Mouse (Mus musculus) megakaryocyte-erythroid progenitor cell, adult 5-6 weeks (primary cell): ENCODE data around the gene Uncx. TPM values are rescaled to one million over a fixed set of nuclear protein-coding genes. Genes with fewer than 3 reads are reported as not detected.

Source experiments
- ATAC-seq: replicated peaks from 2 replicates; pipeline ENCODE4 v1.8.0; 2016; ENCODE audit warnings: mild to moderate bottlenecking, inconsistent platforms; ENCODE audit not compliant: severe bottlenecking, poor library complexity, low FRiP score, low TSS enrichment
- total RNA-seq, 2 experiments: library from RNA; stranded (forward) in 1 of 2; stranded (reverse) in 1 of 2; fragments of 200-1000, 215-1000 nt in 1 of 2; fragments of >200 nt in 1 of 2; fragmentation: Nextera tagmentation in 1 of 2; gene quantifications; 2 replicates each; pipeline ENCODE4 v1.2.3; 2014 to 2017

Uncx gene
- not detected in 2 replicates for total RNA-seq (2014; fragmentation: Nextera tagmentation)
- not detected in 2 replicates for total RNA-seq (2017)

DNA sequence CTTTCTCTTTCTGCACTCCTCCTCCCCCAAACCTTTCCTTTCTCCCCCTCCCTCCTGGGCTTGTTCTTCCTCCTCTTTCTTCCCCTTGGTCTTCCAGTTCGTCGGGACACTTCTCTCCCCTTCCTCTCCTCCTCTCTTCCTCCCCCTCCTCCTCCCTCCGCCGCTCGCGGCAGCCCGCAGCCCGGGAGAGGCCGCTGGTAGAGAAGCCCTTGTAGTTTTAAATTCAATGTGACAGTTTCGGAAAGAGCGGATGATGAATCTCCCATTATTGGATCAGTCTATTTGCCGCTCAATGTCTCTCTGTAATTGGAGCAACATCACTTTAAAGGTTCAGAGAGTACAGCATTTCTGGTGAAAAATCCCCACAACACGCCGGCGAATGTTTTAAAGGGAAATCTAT, at the start of gene Uncx:
Gene Uncx (plus strand): TSS at position 281 of the 400 bp plus-strand sequence.
- ATAC-seq = no peak

DNA sequence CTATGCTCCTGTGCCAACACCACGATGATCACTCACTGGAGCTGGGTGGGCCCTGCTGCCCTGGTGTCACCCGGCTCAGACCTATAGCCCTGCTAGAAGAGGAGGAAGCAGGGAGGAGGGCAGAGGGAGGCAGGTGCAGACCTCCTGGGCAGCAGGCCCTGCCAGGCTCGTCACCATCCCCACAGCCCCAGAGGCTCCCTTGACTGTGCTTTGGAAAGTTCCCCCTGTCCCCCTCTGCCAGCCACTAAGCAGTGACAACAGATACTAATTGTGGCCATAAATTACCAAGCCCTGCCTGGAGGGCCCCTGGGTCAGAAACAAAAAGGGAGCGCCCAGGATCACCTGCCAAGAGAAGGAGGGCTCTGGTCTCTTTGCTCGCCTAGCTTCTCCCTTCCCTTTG, 49.6 kb upstream of the Uncx start:
- no peak for ATAC-seq

DNA sequence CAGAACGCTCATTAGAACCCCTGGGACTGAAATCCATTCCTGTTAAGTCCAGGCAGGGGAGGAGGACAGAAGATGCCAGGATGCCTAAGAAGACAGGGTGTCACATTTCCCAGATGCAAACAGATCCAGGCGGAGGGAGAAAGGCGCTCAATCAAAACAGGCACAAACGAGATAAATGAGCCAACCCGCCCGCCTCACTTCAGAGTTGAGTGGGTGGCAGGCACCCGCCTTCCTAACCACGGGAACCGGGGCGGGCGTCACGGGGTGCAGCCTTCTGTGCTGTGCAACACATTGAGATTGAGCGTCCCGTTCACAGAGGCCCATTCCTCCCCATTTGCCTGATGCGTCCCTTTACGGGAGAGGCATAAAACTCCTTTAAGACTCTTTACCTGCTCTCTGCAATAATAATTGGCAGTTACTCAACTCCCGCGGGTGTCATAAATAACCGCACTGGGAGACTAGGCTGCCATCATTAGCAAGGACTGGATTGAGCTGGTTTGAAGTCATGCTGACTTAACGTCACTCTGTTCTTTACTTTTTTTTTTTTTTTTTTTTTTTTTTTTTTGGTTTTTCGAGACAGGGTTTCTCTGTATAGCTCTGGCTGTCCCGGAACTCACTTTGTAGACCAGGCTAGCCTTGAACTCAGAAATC, 48.1 kb upstream of the Uncx start:
- no peak for ATAC-seq

DNA sequence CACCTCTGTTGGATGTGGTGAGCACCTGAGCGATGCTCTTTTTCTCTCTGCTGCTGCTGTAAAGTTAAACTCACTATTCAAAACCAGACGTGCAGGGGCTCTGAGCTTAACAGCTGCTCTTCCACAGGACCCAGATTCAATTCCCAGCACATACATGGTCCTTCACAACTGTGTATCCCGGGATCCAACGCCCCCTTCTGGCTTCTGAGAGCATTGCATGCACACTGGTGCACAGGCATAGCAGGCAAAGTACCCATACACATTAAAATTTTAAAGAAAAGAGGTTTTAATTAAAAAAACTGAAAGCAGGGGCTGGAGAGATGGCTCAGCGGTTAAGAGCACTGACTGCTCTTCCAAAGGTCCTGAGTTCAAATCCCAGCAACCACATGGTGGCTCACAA, 46.4 kb upstream of the Uncx start:
- ATAC-seq = no peak

DNA sequence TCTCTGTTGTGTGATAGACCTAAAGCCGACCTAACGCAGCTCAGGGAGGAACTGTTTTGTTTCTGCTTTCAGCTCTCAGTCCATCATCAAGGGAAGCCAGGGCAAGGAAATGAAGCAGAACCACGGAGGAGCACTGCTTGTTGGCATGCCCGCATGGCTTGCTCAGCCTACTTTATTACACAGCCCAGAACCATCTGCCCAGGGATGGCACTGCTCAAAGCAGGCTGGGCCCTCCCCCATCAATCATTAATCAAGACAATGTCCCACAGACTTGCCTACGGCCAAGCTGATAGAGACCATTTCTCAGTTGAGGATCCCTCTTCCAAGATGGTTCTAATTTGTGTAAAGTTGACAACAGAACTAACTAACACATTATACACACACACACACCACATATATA, 44.5 kb upstream of the Uncx start:
- ATAC-seq = no peak

DNA sequence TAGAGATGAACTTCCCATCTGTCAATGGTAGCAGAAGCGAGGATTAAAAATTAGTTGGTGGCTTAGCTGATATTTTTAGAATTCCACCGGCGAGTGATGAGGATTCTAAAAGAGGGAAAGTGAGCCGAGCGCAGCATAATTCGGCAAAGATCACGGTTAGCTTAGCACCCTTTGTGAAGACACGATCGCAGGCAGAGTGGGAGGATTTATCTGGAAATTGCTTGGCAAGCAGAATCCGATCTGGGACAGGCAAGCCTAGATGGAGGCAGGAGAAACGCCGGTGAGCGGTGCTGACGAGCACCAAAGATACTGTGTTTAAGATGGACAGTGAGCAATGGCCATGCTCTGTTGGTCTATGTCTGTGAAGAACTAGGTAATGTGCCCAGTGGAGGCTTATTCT, 41.0 kb upstream of the Uncx start:
- no peak for ATAC-seq

DNA sequence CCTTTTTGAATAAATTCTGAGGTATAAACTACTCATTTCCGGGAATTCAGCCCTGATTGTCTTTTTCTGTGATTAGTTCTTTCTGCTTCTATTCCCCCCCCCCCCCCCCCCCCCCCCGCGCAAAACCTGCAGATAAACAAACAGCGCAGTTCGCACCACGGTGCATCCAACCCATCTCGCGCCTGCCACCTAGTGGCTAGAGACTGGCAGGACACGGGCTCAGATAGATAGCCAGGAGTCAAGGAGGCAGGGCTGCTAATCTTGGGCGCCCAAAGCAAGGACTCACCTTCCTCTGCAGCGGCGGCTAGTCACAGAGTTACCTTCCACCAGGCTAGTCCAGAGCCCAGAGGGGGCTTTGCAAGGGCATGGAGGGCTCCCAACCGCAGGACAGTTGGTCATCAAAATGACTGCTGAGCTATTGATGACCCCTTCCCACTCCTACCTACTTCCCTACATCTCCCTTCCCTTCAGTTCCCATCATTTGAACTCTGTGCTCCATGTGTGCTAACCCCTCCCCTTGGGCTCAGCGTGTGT, 38.2 kb upstream of the Uncx start:
- ATAC-seq = peak; percentile 98

DNA sequence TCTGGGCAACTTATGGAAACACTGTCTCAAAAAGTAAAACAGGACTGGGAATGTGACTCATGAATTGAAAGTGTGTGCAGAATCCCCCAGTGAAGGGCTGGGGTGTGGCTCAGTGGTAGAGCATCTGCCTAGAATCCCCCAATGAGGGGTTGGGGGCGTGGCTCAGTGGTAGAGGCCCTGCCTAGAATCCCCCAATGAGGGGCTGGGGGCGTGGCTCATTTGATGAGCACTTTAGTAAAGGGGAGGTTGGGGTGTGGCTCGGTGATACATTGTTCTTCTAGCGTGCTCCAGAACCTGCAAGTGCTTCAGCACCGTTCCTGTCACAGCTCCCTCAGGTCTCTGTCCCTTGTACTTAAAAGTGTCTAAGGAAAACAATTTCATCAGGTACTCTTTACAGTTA, 37.1 kb upstream of the Uncx start:
- no peak for ATAC-seq

DNA sequence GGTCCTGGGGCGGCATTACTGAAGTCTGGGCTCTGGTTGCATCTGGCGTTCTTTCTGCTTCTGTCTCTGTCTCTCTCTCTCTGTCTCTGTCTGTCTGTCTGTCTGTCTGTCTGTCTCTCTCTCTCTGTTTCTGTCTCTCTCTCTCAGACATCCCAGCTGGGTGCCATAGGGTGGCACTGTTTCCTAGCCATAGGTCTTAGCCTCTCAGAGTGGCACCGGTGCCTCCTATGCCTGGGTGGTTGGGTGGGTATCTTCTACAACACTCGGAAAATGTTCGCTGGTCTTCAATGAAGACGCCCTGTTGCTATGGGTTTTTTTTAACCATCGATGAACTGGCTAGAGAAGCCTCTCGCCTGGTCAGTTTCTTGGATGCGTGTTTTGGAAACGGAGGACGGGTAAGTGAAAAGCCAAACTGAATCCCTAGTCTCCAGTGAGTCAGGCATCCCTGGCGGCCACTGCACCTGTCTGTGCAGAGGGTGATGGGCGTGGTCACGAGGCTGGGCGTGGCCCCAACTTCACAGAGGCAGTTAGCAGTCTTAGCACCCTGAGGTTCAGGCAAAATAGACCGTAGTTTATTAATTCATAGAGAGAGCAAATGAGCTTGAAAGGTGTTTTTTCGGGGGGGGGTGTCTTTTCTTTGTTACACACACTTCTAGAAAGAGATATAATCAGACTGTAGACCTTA, 32.5 kb upstream of the Uncx start:
- ATAC-seq = peak; percentile 61

DNA sequence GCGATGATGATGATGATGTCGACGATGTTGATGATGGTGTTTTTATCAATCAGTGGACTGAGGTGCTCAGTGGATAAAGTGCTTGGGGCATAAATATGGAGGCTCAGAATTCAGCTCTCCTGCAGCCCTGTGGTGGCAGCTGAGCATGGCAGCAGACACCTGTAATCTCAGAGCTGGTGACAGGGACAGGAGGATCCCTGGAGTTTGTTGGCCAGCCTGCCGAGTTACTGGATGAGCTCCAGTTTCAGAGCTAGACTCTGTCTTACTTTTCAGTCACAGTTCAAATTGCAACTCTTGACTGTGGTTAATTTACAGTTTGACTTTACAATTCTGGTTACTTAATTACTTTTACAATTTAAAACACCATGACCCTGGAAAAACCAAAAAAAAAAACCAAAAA, 31.1 kb upstream of the Uncx start:
- ATAC-seq = no peak

DNA sequence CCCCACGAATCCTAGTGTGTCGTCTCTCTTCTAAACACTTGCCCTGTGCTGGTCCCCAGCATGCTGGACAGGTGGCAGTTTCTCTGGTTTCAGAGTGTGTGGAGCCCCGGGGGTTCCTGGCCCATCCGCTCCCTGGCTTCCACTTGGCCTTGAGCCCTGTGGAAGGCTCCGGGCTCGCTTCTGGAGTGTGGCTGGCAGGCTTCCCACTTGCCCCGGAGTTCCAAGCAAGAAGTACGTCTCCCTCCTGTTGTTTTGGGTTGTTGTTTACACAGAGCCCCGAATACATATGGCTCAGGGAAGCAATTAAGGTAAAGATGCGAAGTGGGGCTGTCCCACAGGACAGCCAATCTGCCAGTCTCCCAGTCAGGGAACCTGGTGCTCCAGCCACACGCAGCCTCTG, 27.0 kb upstream of the Uncx start:
- no peak for ATAC-seq

DNA sequence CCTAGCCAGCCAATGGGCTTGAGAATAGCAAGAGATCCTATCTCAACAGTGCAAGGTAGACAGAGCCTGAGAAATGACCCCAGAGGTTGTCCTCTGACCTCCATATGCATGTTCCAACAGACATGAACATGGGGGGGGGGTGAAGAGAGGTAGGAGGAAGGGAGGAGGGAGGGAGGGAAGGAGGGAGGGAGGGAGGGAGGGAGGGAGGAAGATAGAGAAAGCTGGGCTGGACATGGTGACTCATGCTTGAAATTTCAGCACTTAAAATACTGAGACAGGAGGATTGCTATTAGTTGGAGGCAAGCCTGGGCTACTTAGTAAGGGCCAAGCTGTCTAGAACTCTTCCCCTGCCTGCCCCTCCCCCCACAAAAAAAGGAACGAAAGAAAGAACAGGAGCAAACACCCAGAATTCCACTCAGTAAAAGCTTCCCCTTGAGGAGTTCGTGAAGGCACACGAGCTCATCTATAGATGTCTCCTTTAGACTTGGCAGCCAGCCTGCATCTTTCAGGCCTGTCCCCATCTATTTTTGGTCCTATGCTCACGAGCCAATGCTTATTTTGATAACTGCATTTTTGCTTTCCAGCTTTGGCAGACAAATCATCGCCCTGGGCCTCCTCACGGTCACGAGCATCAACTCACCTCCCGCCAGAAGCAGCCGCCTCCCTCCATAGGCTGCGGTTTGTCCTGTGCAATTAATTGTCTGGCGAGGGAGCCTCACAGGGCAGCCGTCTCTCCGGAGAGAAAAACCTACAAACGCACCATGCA, 23.0 kb upstream of the Uncx start:
- ATAC-seq = no peak

DNA sequence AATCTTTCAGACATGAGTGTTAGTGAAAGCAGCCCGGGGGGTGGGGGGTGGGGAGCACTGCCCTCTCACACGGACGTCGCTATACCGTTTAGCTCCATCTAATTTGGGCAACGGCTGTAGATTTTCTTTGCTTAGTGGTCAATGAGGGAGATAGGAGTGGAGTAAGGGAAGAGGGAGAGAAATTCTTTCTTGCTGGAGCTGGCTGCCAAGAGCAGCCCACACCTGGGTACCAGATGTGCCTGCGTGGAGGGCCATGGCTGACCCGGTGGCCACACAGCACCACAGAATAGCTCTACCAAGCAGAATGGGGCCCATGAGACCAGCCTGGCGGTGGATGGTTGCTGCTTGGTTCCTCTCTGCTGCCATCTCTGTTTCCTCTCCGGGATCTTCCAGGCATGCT, 21.3 kb upstream of the Uncx start:
- ATAC-seq = no peak

DNA sequence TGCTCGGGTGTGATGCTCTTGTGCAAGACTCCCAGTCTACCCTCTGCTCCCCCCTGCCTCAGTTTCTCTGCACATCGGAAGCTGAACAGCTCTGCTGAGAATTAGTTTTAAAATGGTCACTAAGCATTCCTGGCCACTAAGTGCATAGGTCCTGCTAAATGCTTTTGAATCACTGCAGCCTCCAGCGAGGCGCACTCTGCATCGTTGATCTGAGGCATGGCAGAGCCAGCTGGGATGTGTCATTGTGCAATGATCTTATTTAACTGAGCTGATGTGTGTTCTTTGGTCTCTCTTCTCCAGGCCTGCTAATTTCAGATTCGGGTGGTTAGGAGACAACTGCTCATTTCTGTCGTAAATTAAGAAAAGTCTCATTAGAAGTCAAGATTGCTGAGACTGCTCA, 14.4 kb upstream of the Uncx start:
- no peak for ATAC-seq

DNA sequence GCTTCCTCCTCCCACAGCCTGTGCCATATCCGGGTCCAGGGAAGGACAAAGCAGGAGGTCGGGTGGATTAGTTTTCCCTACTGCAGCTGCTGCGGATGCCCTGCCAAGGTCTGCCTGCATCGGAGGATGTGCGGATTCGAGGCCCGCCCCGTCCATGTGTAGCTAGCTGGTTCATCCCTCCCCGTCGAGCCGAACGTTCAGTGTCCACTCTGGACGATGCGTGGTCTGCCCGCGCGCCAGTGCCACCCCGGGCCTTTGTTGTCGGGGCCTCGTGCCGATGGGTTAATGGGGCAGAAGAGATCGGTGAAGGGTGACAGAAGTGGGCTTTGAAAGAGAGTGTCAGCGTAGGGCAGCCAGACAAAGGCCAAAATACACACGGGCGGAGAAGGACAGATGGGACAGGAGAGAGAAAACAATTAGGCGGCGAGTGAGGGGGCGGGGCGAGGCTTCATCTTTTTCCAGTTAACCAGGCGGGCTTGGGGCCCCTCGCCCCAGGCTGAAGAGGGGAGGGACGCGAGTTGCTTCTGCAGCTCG, 7.8 kb upstream of the Uncx start:
- ATAC-seq = peak; percentile 56

DNA sequence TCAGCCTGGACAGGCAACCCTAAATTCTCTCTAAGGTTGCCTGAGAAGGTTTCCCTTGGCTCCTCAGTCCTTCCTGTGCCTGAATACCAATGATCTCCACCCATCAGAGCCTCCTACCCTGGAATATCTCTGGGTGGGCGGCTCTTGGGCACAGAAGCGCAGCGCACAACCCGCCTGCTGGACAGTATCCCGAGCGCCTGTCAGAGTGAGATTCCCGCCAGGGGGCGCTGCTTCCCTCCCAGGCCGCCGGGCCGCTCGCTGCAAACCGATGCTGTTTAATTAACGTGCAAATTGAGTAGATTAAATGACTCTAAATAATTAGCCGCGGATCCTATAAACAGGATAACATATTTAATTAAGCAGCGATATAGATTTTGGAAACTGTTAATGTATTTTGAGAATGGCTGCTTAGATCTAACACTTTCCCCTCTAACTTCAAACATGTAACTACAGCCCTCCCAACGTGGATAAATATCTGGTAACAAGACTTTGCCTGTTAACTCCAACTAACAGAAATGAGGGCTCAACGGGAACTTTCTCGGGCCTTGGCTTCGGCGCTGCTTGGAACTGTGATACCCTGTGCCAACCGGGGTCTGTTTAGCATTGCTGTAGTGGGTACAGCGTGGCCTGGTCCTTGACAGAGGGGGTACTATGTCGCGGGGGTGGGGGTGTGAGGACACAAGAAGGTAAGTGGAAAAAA, 6.9 kb upstream of the Uncx start:
- peak; percentile 66; the same call in 1 of the 2 replicates for ATAC-seq

DNA sequence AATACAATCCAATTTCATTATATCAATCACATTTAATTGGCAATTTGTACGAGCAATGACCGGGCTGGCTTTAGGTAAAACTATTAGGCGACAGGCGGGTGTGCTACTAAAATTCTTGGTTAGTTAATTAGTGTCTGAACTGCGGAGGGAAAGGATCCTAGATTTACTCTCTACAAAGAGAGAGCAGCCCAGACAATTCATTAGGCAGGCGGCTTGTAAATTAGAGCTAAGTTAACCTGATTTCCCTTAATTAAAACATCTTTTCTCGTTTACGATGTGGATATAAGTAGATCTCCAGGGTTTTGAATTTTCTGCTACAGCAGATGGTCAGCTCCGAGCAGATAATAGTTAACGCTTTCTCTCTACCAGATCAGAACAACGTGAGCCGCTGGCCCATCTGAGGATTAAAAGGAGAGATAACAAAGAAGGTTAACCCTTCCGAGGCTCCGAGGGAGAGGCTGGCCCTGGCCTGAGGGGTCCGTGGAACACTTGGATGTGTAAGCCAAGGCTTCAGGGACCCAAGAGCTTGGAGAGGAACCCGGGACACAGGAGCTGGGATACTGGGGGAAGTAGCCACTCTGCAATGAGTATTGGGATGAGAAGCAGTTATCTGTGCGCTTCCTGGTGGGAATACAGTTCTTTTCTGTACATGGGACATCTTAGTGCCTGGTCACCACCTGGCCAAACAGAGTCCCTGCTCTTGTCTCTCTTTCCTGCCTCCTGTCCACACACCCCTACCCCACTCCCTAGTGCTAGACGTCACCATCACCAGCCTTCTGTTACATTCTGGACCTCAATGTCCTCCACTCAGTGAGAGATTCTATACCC, 6.2 kb upstream of the Uncx start:
- no peak for ATAC-seq

DNA sequence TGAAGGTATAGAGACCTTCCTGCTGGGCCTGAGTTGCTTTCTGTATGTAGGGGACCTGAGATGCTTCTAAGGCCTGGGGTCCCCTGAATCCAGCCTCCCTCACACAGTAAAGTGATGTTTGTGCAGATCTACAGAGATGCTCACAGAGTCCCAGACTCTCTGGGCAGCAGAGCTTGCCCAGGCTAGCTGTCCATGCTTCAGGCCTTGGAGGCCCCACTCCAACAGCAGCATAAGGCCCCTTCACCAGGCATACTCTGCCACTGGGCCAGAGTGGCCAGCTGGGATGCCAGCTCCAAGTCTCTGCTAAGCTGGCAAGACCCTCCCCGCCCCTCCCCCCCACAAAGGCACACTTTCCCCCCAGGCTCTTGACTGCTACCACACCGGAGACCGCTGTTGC, 5.6 kb upstream of the Uncx start:
- no peak for ATAC-seq
